Mouse (Mus musculus) brain, embryonic 14.5 days (tissue): ENCODE measurements at regions not wholly inside any gene's neighbourhood (a gene's known extent, or its start where the extent isn't known, plus 50 kb on each side); places are given as distances from the start of the nearest gene placed in this dataset.

Source experiments
- CTCF ChIP-seq: fragments of 200-500 bp; IDR thresholded peaks from 2 replicates; pipeline ENCODE4 v1.5.1; 2012; ENCODE audit warnings: inconsistent platforms, mild to moderate bottlenecking, moderate library complexity, borderline replicate concordance; ENCODE audit not compliant: insufficient read depth, insufficient read length; ENCODE audit errors: extremely low read depth
- POLR2A ChIP-seq: fragments of 200-500 bp; IDR thresholded peaks from 2 replicates; pipeline ENCODE4 v1.6.1; 2012; ENCODE audit warnings: mild to moderate bottlenecking, inconsistent platforms, borderline replicate concordance; ENCODE audit not compliant: poor library complexity, insufficient read depth, insufficient read length, severe bottlenecking; ENCODE audit errors: extremely low read depth

GRCm38 (mm10) chr8:35136643-35137042, 628.9 kb upstream of the Gm19410 start:
- TF ChIP-seq CTCF (no peak), POLR2A (no peak)
